Mouse (Mus musculus): ENCODE measurements around the gene Idnk. TPM values are rescaled to one million over a fixed set of nuclear protein-coding genes. Genes with fewer than 3 reads are reported as not detected.
A peak's percentile ranks its signal among the peaks of the same experiment; 100 is the strongest.

Idnk gene
- total RNA-seq, 1 experiment from 2014 or later, result 88.8 TPM

DNA sequence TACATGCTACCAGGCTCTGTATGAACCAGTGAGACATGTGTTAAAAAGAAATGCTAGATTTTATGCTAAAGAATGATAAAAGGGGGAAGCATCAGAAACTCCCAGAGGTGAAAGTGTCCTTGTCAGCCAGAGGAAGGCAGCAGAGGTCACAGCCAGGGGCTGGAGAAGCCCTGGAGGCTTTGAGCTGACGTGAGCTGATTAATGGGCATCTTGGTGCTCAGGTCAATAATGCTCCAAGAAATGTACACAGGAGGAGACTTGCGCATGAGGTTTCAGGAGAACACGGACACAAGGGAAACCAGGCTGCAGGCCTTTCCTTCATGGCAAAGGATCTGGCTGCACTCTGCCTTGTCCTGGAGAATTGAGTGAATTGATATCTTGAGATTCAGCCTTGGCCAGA is 30.3 kb downstream of the Idnk start:
- no peak for ATAC-seq (ENCODE audit: extremely low read depth, insufficient number of reproducible peaks, low FRiP score, poor library complexity, severe bottlenecking)

GRCm38 (mm10) chr13:58188412-58188811 is 31.0 kb downstream of the Idnk start:
- peak; percentile 93 for ATAC-seq (ENCODE audit: extremely low read depth, insufficient number of reproducible peaks, low FRiP score, poor library complexity, severe bottlenecking)

GRCm38 (mm10) chr13:58189473-58189872 is 32.0 kb downstream of the Idnk start:
- no peak for ATAC-seq (ENCODE audit: extremely low read depth, insufficient number of reproducible peaks, low FRiP score, poor library complexity, severe bottlenecking)

GRCm38 (mm10) chr13:58191516-58191915 is 34.1 kb downstream of the Idnk start:
- ATAC-seq (ENCODE audit: extremely low read depth, insufficient number of reproducible peaks, low FRiP score, poor library complexity, severe bottlenecking), result no peak

GRCm38 (mm10) chr13:58192146-58192545 is 34.7 kb downstream of the Idnk start:
- ATAC-seq (ENCODE audit: extremely low read depth, insufficient number of reproducible peaks, low FRiP score, poor library complexity, severe bottlenecking), result no peak

DNA sequence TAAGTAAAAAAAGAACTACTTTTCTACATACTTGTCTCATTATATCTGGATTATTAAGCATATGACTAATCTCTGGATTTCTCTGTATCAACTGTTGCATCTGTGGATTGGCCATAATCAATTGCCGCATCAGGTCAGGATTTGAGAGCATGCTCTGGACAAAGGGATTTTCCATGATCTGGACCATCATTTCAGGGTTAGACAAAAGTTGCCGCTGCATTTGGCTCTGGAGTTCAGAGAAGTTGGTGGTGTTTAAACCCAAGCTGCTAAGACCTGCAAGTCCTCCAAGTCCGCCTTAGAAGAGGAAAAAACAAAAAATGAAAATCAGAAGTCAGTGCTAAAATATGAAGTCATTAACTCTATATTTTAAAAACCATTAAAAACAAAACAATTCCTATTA is 35.8 kb downstream of the Idnk start:
- ATAC-seq (ENCODE audit: extremely low read depth, insufficient number of reproducible peaks, low FRiP score, poor library complexity, severe bottlenecking), result no peak

GRCm38 (mm10) chr13:58194908-58195307 is 37.5 kb downstream of the Idnk start:
- no peak for ATAC-seq (ENCODE audit: extremely low read depth, insufficient number of reproducible peaks, low FRiP score, poor library complexity, severe bottlenecking)

- no peak for ATAC-seq (ENCODE audit: extremely low read depth, insufficient number of reproducible peaks, low FRiP score, poor library complexity, severe bottlenecking)
These were observed 39.8 kb downstream of the Idnk start for GRCm38 (mm10) chr13:58197211-58197610.

- ATAC-seq (ENCODE audit: extremely low read depth, insufficient number of reproducible peaks, low FRiP score, poor library complexity, severe bottlenecking), result peak; percentile 76
These were observed 40.7 kb downstream of the Idnk start for GRCm38 (mm10) chr13:58197981-58198640.

DNA sequence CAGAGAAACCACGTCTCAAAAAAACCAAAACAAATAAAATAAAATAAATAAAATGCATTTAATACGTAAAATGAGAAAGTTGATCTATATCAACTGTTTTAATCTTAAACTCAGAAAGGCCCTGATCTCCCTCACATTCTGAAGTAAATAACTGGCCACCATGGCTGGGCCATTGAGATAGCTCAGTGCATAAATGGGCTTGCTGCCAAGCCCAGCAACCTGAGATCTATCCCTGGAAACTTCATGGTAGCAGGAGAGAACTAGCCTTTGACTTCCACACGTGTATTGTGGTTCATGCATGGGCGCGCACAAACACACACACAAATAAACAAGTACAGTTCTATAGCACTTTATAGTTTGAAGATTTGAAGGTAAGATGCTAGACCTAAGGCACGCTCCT is 43.9 kb downstream of the Idnk start:
- ATAC-seq (ENCODE audit: extremely low read depth, insufficient number of reproducible peaks, low FRiP score, poor library complexity, severe bottlenecking), result no peak

DNA sequence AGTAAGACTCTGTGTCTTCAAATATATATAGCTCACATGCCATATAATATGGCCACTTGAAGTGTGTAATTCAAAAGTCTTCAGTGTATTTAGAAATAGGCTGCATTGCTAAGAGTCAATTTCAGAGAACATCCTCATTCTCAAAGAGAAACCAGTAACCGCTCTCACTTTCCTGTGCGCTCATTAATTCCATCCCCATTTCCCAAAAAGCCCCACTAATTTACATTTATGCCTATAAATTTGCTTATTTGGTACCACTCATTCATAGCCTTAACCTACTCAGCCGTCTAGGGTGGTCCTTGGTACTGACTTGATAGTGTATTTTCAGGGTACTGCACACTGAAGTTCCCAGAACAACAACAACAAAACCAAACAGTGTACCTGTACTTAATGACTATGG is 44.5 kb downstream of the Idnk start:
- no peak for ATAC-seq (ENCODE audit: extremely low read depth, insufficient number of reproducible peaks, low FRiP score, poor library complexity, severe bottlenecking)

GRCm38 (mm10) chr13:58202903-58203302 is 45.5 kb downstream of the Idnk start:
- no peak for ATAC-seq (ENCODE audit: extremely low read depth, insufficient number of reproducible peaks, low FRiP score, poor library complexity, severe bottlenecking)

- no peak for ATAC-seq (ENCODE audit: extremely low read depth, insufficient number of reproducible peaks, low FRiP score, poor library complexity, severe bottlenecking)
These were observed 46.8 kb downstream of the Idnk start for GRCm38 (mm10) chr13:58204202-58204601.

GRCm38 (mm10) chr13:58204986-58205385 is 47.5 kb downstream of the Idnk start:
- peak; percentile 84 for ATAC-seq (ENCODE audit: extremely low read depth, insufficient number of reproducible peaks, low FRiP score, poor library complexity, severe bottlenecking)

DNA sequence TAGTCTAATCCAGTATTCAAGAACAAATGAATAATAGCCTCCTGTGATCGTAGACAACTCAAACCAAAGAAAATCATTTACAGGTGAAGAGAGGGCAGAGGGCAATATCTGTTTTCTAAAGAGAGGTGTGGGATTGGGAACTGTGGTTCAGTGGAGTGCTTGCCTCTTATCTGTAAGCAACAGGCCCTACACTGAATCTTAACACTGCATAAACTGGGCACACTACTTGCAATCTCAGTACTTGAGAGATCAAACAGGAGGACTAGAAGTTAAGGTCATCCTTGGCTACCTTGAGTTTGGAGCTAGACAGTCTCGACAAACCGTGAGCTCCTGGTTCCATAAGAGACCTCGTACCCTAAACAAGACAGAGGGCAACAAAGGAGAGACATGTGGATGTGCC is 48.6 kb downstream of the Idnk start:
- no peak for ATAC-seq (ENCODE audit: extremely low read depth, insufficient number of reproducible peaks, low FRiP score, poor library complexity, severe bottlenecking)

- no peak for ATAC-seq (ENCODE audit: extremely low read depth, insufficient number of reproducible peaks, low FRiP score, poor library complexity, severe bottlenecking)
These were observed 53.0 kb downstream of the Idnk start for GRCm38 (mm10) chr13:58210441-58210840.

GRCm38 (mm10) chr13:58212530-58212929 is 55.1 kb downstream of the Idnk start:
- ATAC-seq (ENCODE audit: extremely low read depth, insufficient number of reproducible peaks, low FRiP score, poor library complexity, severe bottlenecking), result no peak

DNA sequence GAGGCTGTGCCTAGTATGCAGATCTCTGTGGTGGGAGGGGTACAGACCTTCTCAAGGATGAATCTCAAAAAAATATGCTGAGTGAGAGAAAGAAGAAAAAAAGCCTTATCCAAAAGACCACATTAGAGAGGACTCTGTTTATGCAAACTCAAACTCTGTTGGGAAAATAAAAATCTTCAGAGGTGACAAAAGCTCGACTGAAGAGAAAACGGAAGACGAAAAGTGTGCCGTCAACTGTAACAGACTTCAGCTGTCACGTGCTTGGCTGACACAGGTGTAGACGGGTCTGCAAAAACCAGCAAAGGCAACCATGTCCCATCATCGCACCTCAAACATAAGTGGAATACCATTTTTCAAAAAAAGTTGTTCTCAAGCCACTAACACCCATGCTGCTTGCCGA is 56.4 kb downstream of the Idnk start:
- ATAC-seq (ENCODE audit: extremely low read depth, insufficient number of reproducible peaks, low FRiP score, poor library complexity, severe bottlenecking), result 0 out of 2 replicates have a peak, but pooled peaks have one; percentile 15
